8 mouse cellular contexts compared by ENCODE assay signal in the genomic region with DNA sequence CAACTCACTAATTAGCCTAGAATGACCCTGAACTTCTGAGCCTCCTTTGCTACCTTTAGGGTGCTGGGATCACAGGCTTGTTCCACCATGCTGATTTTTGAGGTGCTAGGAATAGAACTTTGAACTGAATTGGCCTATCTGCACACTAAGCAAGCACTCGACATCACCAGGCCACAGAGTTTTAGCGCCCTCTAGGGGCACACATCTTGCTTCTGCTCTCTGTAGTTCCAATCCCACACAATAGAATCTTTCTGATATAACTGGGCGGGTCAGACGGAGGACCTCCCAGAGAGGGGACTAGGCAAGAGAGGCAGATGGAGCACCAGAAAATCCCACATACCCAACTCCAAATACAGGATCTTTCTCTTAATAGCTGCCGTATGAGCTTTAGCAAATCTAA. TPM values are rescaled to one million over a fixed set of nuclear protein-coding genes. Genes with fewer than 3 reads are reported as not detected.
DNase-seq lines count a peak whose midpoint lies in the region; ATAC-seq and TF ChIP-seq lines count a peak whose summit lies in the region.

No protein-coding gene starts in this region.

- peak; percentile 91 for TF ChIP-seq CTCF in stomach, postnatal 0 days (IDR thresholded peaks at IDR 0.05; ENCODE audit: low read depth)

- H3K9ac ChIP-seq in neural tube, embryonic 15.5 days (replicated peaks): no peak overlapping the region
- H3K9ac ChIP-seq in forebrain, embryonic 16.5 days (replicated peaks; ENCODE audit: low read depth, low read length): no peak overlapping the region
- no peak overlapping the region for H3K9ac ChIP-seq in intestine, embryonic 14.5 days (ENCODE audit: low read length)
- H3K9ac ChIP-seq in stomach, postnatal 0 days (ENCODE audit: low read length): no peak overlapping the region

- H3K27me3 ChIP-seq in neural tube, embryonic 15.5 days (replicated peaks): peaks cover 4% of the 10 kb centered on the region; the same call in 1 of the 2 replicates
- no peaks in the 10 kb centered on the region for H3K27me3 ChIP-seq in forebrain, embryonic 16.5 days (replicated peaks; ENCODE audit: control insufficient read depth, insufficient read depth, low read length)
- H3K27me3 ChIP-seq in intestine, embryonic 14.5 days (replicated peaks; ENCODE audit: control insufficient read depth, insufficient read depth, low read length): no peaks in the 10 kb centered on the region
- H3K27me3 ChIP-seq in stomach, postnatal 0 days (ENCODE audit: control insufficient read depth, insufficient read depth, low read length): no peaks in the 10 kb centered on the region

- no peak overlapping the region for H3K4me3 ChIP-seq in neural tube, embryonic 15.5 days (replicated peaks)
- no peak overlapping the region for H3K4me3 ChIP-seq in forebrain, embryonic 16.5 days (replicated peaks; ENCODE audit: low read length)
- H3K4me3 ChIP-seq in intestine, embryonic 14.5 days (ENCODE audit: low read depth, low read length): no peak overlapping the region
- no peak overlapping the region for H3K4me3 ChIP-seq in stomach, postnatal 0 days (ENCODE audit: low read depth, low read length)

- no peaks in the 10 kb centered on the region for H3K9me3 ChIP-seq in neural tube, embryonic 15.5 days (replicated peaks)
- H3K9me3 ChIP-seq in forebrain, embryonic 16.5 days (ENCODE audit: control insufficient read depth, low read length): no peaks in the 10 kb centered on the region
- H3K9me3 ChIP-seq in intestine, embryonic 14.5 days (ENCODE audit: control insufficient read depth, low read length): no peaks in the 10 kb centered on the region
- H3K9me3 ChIP-seq in stomach, postnatal 0 days (ENCODE audit: control insufficient read depth, low read length): no peaks in the 10 kb centered on the region

- peak; percentile 68 for DNase-seq in neural tube, embryonic 10.5 days (ENCODE audit: extremely low spot score, low spot score)
- peak; percentile 77 to 79 for DNase-seq in cerebellum, adult 18-20 months
- DNase-seq in intestine, embryonic 14.5 days (ENCODE audit: low spot score): peak; percentile 79
- peak; percentile 82 to 87 for DNase-seq in left cerebral cortex, postnatal 14 days (ENCODE audit: low spot score in 2 of 2)
- peak; percentile 84 for DNase-seq in mesoderm, embryonic 11.5 days (ENCODE audit: low read depth, low spot score)
- DNase-seq in stomach, postnatal 0 days (ENCODE audit: low spot score): peak; percentile 76

- H3K27ac ChIP-seq in neural tube, embryonic 15.5 days (replicated peaks): no peak overlapping the region
- H3K27ac ChIP-seq in forebrain, embryonic 16.5 days (ENCODE audit: low read length): no peak overlapping the region
- H3K27ac ChIP-seq in intestine, embryonic 14.5 days (ENCODE audit: low read depth): no peak overlapping the region
- H3K27ac ChIP-seq in stomach, postnatal 0 days (replicated peaks): no peak overlapping the region

- H3K4me1 ChIP-seq in neural tube, embryonic 15.5 days: peaks cover 10% of the 10 kb centered on the region; the same call in 1 of the 2 replicates
- no peaks in the 10 kb centered on the region for H3K4me1 ChIP-seq in forebrain, embryonic 16.5 days (replicated peaks; ENCODE audit: control insufficient read depth, insufficient read depth, low read length)
- peaks cover 8% of the 10 kb centered on the region; the same call in 1 of the 2 replicates for H3K4me1 ChIP-seq in intestine, embryonic 14.5 days (replicated peaks; ENCODE audit: control insufficient read depth, insufficient read depth, low read length)
- H3K4me1 ChIP-seq in stomach, postnatal 0 days (replicated peaks; ENCODE audit: control insufficient read depth, insufficient read depth): no peaks in the 10 kb centered on the region

- H3K4me2 ChIP-seq in neural tube, embryonic 15.5 days: no peak overlapping the region
- no peak overlapping the region for H3K4me2 ChIP-seq in forebrain, embryonic 16.5 days (ENCODE audit: low read length)
- no peak overlapping the region for H3K4me2 ChIP-seq in intestine, embryonic 14.5 days (ENCODE audit: low read length)
- no peak overlapping the region for H3K4me2 ChIP-seq in stomach, postnatal 0 days (replicated peaks; ENCODE audit: low read depth)

- H3K36me3 ChIP-seq in neural tube, embryonic 15.5 days: no peaks in the 10 kb centered on the region
- H3K36me3 ChIP-seq in forebrain, embryonic 16.5 days (ENCODE audit: control insufficient read depth, insufficient read depth): no peaks in the 10 kb centered on the region
- peaks cover 41% of the 10 kb centered on the region for H3K36me3 ChIP-seq in intestine, embryonic 14.5 days (ENCODE audit: control insufficient read depth, insufficient read depth, low read length)
- peaks cover 4% of the 10 kb centered on the region; the same call in 1 of the 2 replicates for H3K36me3 ChIP-seq in stomach, postnatal 0 days (ENCODE audit: control insufficient read depth, insufficient read depth, low read length)

- WGBS in neural tube, embryonic 15.5 days: 30% methylated on average over 5 of the region's 5 CpGs
- 24% methylated on average over 5 of the region's 5 CpGs for WGBS in forebrain, embryonic 16.5 days
- WGBS in intestine, embryonic 14.5 days: 44% methylated on average over 5 of the region's 5 CpGs
- 36% methylated on average over 5 of the region's 5 CpGs for WGBS in stomach, postnatal 0 days

- intact Hi-C loops in left cerebral cortex, postnatal 14 days (cut with DNase I): loop anchor here (1.0 kb wide), 1 partner anchor 75 kb away; no protein-coding TSS in a partner anchor

- ATAC-seq in neural tube, embryonic 15.5 days (ENCODE audit: low FRiP score): no peak
- ATAC-seq in forebrain, embryonic 16.5 days: peak; percentile 64
- ATAC-seq in intestine, embryonic 14.5 days (replicated peaks; ENCODE audit: low FRiP score, low TSS enrichment, low read depth): no peak
- peak; percentile 68; the same call in 1 of the 2 replicates for ATAC-seq in stomach, postnatal 0 days (ENCODE audit: low FRiP score, low TSS enrichment)

- no peak for TF ChIP-seq EP300 in stomach, postnatal 0 days (optimal IDR thresholded peaks at IDR 0.05)

RNA-seq across cellular contexts. Expression of a gene that starts 24.3 kb away (rescaled TPM):
- polyA plus RNA-seq in neural tube, embryonic 15.5 days (2015; fragmentation: Nextera tagmentation; extraction: Ambion mirVana): 159 and 163 TPM in 2 replicates
- polyA plus RNA-seq in forebrain, embryonic 16.5 days (2015; fragmentation: Nextera tagmentation; extraction: Ambion mirVana): 138 and 145 TPM in 2 replicates
- polyA plus RNA-seq in intestine, embryonic 14.5 days (2014; fragmentation: Nextera tagmentation; extraction: Ambion mirVana): 172 and 187 TPM in 2 replicates
- 10 to 100 TPM; 52.5 to 61.7 TPM for total RNA-seq in left cerebral cortex, postnatal 14 days (2021)
- polyA plus RNA-seq in stomach, postnatal 0 days (2015; fragmentation: Nextera tagmentation; extraction: Ambion mirVana): 71.4 and 76.4 TPM in 2 replicates

RNA-seq across cellular contexts. Expression of a gene that starts 51.0 kb away (rescaled TPM):
- polyA plus RNA-seq in neural tube, embryonic 15.5 days (2015; fragmentation: Nextera tagmentation; extraction: Ambion mirVana): 8.1 and 29.8 TPM in 2 replicates
- polyA plus RNA-seq in forebrain, embryonic 16.5 days (2015; fragmentation: Nextera tagmentation; extraction: Ambion mirVana): 8.3 and 9.9 TPM in 2 replicates
- 29.1 and 31.4 TPM in 2 replicates for polyA plus RNA-seq in intestine, embryonic 14.5 days (2014; fragmentation: Nextera tagmentation; extraction: Ambion mirVana)
- total RNA-seq in left cerebral cortex, postnatal 14 days (2021): 1 to 10 TPM; 6.4 to 8.5 TPM
- polyA plus RNA-seq in stomach, postnatal 0 days (2015; fragmentation: Nextera tagmentation; extraction: Ambion mirVana): 16.1 TPM in 2 replicates

Comparison
In these comparisons a context has a peak if more than half of its experiments do, and no peak if none do; other contexts are left out.
1. ATAC-seq: peak in forebrain, embryonic 16.5 days (single experiment) and stomach, postnatal 0 days (single experiment); none in neural tube, embryonic 15.5 days (single experiment) and intestine, embryonic 14.5 days (single experiment).
2. Peak in every context shown above with its lines, with median percentiles within 50 percentile points of each other: DNase-seq.